Mouse (Mus musculus) embryonic facial prominence, embryonic 10.5 days (tissue): ENCODE results near the gene Rab21. TPM values are rescaled to one million over a fixed set of nuclear protein-coding genes. Genes with fewer than 3 reads are reported as not detected.

Experiments
- DNase-seq: peaks from one replicate; pipeline ENCODE4 v3.0.0-alpha.2; 2017; ENCODE audit warnings: low spot score
- H3K27ac ChIP-seq: fragments of 300-500 bp; sonication (generic); replicated peaks from 2 replicates; pipeline ENCODE4 v1.5.1; 2016; ENCODE audit warnings: mild to moderate bottlenecking
- H3K27me3 ChIP-seq: fragments of 300-500 bp; sonication (generic); replicated peaks from 2 replicates; pipeline ENCODE4 v1.6.1; 2016; ENCODE audit warnings: low read depth, mild to moderate bottlenecking; ENCODE audit not compliant: poor library complexity, severe bottlenecking
- H3K36me3 ChIP-seq: fragments of 300-500 bp; sonication (generic); replicated peaks from 2 replicates; pipeline ENCODE4 v1.6.1; 2016; ENCODE audit warnings: mild to moderate bottlenecking, moderate library complexity
- H3K4me1 ChIP-seq: fragments of 300-500 bp; sonication (generic); 2 replicates; pipeline ENCODE4 v1.6.1; 2016
- H3K4me3 ChIP-seq: fragments of 300-500 bp; sonication (generic); 2 replicates; pipeline ENCODE4 v1.5.1; 2016; ENCODE audit warnings: mild to moderate bottlenecking, moderate library complexity
- H3K9me3 ChIP-seq: fragments of 300-500 bp; sonication (generic); 2 replicates; pipeline ENCODE4 v1.6.1; 2016; ENCODE audit warnings: mild to moderate bottlenecking
- WGBS: fragments of 180-500 bp; shearing (Covaris S2); methylation state at CpG from one replicate; pipeline ENCODE4 v1.1.7; 2016; 5-methylcytosine and 5-hydroxymethylcytosine counted together
- polyA plus RNA-seq: library from polyadenylated mRNA; unstranded; fragments of >200 nt; fragmentation: Nextera tagmentation; extraction: Ambion mirVana; gene quantifications from 2 replicates; pipeline ENCODE4 v1.2.1, GENCODE M21; 2016

Rab21 gene
- polyA plus RNA-seq, 1 experiment from 2014 or later, result 2.9 TPM

DNA sequence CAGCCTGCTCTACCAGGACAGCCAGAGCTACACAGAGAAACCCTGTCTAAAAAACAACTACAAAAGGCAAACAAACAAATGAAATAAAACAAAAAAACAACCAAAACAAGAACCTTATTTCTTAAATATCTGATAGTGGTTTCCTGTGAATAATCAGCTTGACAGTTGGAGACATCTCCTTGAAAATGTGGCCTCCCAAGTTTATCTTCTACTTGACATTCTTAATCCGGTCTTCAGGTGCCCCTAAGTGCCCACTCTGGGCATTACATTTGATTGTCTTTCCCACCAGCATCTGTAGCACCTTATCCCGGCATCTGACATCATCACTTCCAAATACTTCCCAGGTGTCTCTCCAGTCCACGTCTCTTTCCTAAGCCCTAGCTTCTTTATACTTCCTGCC, 61.9 kb downstream of the Rab21 start:
- H3K4me1 ChIP-seq, result peaks cover 24% of the 10 kb centered on the region
- no peak overlapping the region for H3K27ac ChIP-seq
- no peak for DNase-seq
- no peaks in the 10 kb centered on the region for H3K9me3 ChIP-seq
- no peaks in the 10 kb centered on the region for H3K36me3 ChIP-seq
- no peak overlapping the region for H3K4me3 ChIP-seq
- 79% methylated on average over 3 of the region's 3 CpGs for WGBS
- H3K27me3 ChIP-seq, result no peaks in the 10 kb centered on the region

DNA sequence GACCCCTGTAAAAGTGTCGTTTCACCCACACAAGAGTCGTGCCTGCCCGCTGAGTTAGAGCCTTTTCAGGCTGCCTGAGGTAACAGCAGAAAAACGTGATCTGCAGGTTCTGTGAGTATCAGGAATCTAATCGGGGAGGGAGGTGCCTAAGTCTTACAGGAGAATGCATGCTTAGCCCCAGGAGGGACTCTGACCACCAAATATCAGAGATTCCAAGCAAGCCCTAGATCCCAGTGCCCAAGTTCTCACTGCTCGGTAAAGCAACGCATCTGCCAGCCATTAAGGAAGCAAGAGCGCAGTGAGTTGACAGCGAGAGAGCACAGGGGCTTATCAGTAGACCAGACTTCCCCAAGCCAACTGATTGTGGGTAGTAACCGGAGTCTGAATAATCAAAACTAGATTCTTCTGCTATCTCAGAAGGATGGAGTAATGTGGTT, 63.1 kb downstream of the Rab21 start:
- H3K9me3 ChIP-seq, result no peaks in the 10 kb centered on the region

DNA sequence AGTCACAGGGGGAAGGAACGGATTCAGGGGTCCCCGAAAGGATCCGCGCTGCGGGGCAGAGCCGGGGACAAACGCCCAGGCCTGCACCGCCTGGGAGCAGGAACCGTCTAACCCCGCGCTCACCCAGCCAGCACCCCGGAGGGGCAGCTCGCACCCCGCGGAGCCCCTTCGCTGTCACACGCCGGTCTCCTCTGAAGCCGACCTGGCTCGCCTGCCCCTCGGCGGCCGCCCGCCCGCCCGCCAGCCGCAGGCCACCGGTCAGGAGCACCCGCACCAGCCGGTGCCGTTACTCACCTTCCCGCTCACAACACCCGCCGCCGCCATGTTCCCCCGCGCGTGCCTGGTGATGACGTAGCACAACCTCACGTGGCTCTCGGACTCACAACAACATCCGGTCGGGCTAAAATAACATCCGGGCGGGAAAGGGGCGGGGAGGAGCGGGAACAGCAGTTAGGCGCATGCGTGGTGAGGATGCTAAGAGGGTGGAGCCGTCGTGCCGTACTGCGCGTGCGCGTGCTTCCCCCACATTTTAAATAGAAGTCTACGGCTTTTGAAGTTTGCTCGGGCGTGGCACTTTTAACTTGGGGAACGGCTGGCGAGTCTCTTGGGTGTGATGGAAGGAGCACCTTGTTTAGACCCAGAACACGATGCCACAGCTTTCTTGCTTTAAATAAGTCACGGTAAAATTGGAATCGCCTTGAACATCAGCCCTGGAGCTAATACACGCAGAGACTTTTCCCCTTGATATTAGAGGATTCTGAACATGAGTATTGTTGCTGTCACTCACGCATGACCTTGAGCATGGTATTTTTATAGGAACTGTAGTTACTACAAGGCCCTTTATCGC, 64.1 kb downstream of the Rab21 start, which contains the start of gene Tbc1d15:
Gene Tbc1d15, minus strand, starts transcription at position 380 of the 847 bp plus-strand sequence.
- WGBS, result under 1% methylated on average over 67 of the region's 67 CpGs
- Histone ChIP-seq H3K9me3 (no peaks in the 10 kb centered on the region), H3K4me1 (peaks cover 33% of the 10 kb centered on the region), H3K27me3 (no peaks in the 10 kb centered on the region), H3K27ac (peak within 1 kb of the TSS; percentile 90), H3K4me3 (peak within 1 kb of the TSS; percentile 98), H3K36me3 (no peaks in the 10 kb centered on the region)
- DNase-seq, result peak; percentile 99

More for the DNA sequence above, 63.1 kb downstream of the Rab21 start:
- DNase-seq, result peak; percentile 52
- Histone ChIP-seq H3K4me3 (peak overlapping the region; percentile 98), H3K27ac (peak overlapping the region; percentile 49), H3K27me3 (no peaks in the 10 kb centered on the region), H3K4me1 (peaks cover 33% of the 10 kb centered on the region), H3K36me3 (no peaks in the 10 kb centered on the region)
- WGBS, result 9% methylated on average over 10 of the region's 10 CpGs

DNA sequence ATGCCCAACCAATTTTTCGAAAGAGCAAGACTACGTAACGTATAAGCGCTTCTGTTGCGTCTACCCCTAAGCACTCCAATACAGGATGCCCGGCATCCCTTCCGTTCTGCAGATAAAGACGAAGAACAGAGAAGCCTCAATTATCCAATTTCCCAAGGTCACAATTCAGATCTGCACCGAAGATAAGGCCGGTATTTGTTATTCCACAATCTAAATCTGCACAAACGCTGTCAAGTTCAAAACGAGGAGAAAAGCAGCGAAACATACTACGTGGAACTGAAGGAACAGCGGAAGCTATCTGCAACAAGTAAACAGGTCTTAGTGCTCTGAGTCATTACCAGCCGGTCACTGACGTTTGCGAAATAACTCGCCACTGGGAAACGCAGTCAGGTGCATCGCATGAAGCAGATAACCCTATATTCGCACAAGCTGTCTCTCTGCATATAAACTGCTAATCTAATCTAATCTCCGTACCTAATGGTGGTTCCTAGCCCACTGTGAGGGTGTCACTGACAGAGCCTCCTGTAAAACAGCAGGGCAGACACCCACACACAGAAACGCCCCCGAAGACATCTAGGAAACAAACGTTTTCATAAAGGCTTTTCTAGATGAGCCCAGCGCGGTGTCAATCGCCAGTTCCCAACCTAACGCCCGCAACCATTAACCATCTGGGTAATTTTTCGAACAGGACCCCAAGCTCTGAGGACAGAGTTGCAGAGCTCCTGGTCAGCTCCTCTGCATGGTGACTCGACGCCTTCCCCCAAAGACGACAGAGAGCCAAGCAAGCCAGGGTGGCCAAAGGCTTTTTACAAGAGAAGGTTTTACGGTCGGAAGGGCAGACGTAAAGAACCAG, 64.9 kb downstream of the Rab21 start:
- 29% methylated on average over 38 of the region's 38 CpGs for WGBS
- Histone ChIP-seq H3K36me3 (no peaks in the 10 kb centered on the region), H3K9me3 (no peaks in the 10 kb centered on the region), H3K27ac (peak overlapping the region; percentile 90), H3K4me1 (peaks cover 33% of the 10 kb centered on the region), H3K4me3 (peak overlapping the region; percentile 98), H3K27me3 (no peaks in the 10 kb centered on the region)
- DNase-seq, result no peak

DNA sequence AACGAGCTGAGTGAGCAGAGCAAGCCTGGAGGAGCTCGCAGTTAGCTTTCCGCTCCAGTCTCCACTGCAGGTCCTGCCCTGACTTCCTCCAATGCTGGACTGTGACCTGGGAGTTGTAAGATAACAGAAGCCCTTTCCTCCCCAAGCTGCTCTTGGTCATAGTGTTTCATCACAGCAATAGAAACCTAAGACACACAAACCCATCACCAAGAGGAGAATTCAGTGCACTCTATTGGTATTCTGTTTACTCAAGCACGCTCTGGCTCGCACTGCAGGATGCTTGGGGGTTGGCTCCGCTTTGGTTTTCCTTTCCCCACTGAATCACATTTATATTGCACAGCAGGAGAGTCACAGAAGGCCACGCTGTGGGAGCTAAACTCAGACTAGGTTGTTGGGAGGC, 67.4 kb downstream of the Rab21 start:
- DNase-seq, result no peak
- H3K36me3 ChIP-seq, result no peaks in the 10 kb centered on the region
- no peak overlapping the region for H3K27ac ChIP-seq
- peaks cover 33% of the 10 kb centered on the region for H3K4me1 ChIP-seq
- H3K4me3 ChIP-seq, result no peak overlapping the region
- WGBS, result 42% methylated on average over 7 of the region's 7 CpGs
- no peaks in the 10 kb centered on the region for H3K9me3 ChIP-seq
- no peaks in the 10 kb centered on the region for H3K27me3 ChIP-seq

DNA sequence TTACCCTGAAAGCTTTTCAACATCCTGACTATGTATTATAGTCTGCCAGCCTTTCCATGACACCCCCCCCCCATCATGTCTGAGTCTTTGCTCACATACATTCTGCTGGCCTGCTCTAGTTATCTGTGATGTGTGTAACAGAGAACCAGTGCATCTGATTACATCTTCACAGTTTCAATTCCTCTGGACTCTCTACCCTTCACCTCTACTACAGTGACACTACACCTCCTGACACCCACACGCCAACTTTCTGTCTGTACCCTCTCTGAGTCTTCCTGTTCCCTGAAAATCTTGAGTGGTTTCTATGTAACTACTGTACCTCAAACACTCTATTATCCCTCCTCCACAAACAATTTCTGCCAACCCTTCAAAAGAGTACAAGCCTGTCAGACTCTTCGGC, 69.9 kb downstream of the Rab21 start:
- H3K27ac ChIP-seq, result no peak overlapping the region
- no peak overlapping the region for H3K4me3 ChIP-seq
- WGBS, result 91% methylated on average over 2 of the region's 2 CpGs
- peaks cover 26% of the 10 kb centered on the region for H3K4me1 ChIP-seq
- no peaks in the 10 kb centered on the region for H3K36me3 ChIP-seq
- H3K9me3 ChIP-seq, result no peaks in the 10 kb centered on the region
- H3K27me3 ChIP-seq, result no peaks in the 10 kb centered on the region
- no peak for DNase-seq

DNA sequence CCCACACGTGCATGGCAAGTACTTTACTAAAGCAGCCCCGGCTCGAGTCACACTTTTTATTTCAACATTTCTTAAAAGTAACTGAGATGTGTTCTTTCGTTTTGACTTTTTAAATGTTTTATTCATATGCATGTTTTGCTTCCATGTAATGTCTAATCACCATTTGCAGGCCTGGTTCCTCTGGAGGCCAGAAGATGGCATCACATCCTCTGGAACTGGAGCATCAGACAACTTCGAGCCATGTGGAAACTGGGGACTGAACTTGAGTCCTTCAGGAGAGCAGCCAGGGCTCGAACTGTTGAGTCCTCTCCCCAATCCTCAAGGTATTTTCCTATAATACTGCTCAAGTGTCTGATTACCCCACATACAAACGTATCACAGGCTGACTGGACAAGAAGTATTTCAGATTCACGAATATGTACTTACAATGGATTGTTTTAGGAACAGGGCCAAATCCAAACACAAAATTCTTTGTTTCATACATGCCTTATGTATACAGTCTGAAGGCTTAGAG, 74.3 kb downstream of the Rab21 start:
- no peaks in the 10 kb centered on the region for H3K27me3 ChIP-seq
- no peak overlapping the region for H3K27ac ChIP-seq
- no peak for DNase-seq
- no peaks in the 10 kb centered on the region for H3K4me1 ChIP-seq
- H3K36me3 ChIP-seq, result peaks cover 36% of the 10 kb centered on the region
- H3K9me3 ChIP-seq, result no peaks in the 10 kb centered on the region
- H3K4me3 ChIP-seq, result no peak overlapping the region
- 83% methylated on average over 8 of the region's 8 CpGs for WGBS

DNA sequence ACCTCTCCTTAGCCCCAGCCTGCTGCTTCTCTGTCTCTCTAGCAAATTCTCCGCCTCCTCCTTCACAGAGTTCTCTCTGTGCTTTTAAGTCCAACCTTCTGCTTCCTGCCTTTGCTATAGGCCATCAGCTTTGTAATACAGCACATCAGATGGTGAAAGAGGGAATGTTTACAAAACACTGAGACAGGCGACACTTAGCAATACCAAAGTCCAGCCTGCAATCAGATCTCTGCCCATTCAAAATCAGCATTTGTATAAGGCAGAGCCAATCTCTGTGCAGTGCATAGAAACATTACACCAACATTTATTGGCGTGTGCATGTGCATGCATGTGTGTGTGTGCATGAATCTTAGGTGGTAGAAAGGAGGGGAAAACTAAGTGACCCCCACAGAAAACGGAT, 77.5 kb downstream of the Rab21 start:
- no peak for DNase-seq
- Histone ChIP-seq H3K9me3 (no peaks in the 10 kb centered on the region), H3K27ac (no peak overlapping the region), H3K36me3 (peaks cover 49% of the 10 kb centered on the region), H3K27me3 (no peaks in the 10 kb centered on the region), H3K4me1 (no peaks in the 10 kb centered on the region), H3K4me3 (no peak overlapping the region)
- 84% methylated on average over 4 of the region's 4 CpGs for WGBS

Other genes starting within 250 kb of the Rab21 start
- 0.16 TPM in 1 of 2 replicates, not detected in the other for gene Tph2, start 130.6 kb downstream of the Rab21 start, polyA plus RNA-seq
- gene Tbc1d15, start 64.1 kb downstream of the Rab21 start, polyA plus RNA-seq, result 52.3 and 57.8 TPM in 2 replicates
- gene Tmem19, start 46.9 kb upstream of the Rab21 start, polyA plus RNA-seq, result 26.1 and 27.9 TPM in 2 replicates
- 24.1 and 26.2 TPM in 2 replicates for gene Thap2, start 68.8 kb upstream of the Rab21 start, polyA plus RNA-seq
- gene Zfc3h1, start 69.4 kb upstream of the Rab21 start, polyA plus RNA-seq, result 17.0 and 19.0 TPM in 2 replicates